Mouse (Mus musculus) lung, embryonic 16.5 days (tissue): ENCODE measurements around the gene Cep85l. TPM values are rescaled to one million over a fixed set of nuclear protein-coding genes. Genes with fewer than 3 reads are reported as not detected.
A peak's percentile ranks its signal among the peaks of the same experiment; 100 is the strongest.

Experiments used
- ATAC-seq: fragments of 200-750 bp; cut with Nextera tagmentation; 2 replicates; pipeline ENCODE4 v1.8.0; 2017; ENCODE audit warnings: low read depth, mild to moderate bottlenecking, moderate library complexity
- H3K27ac ChIP-seq: fragments of 300-500 bp; sonication (generic); 2 replicates; pipeline ENCODE4 v1.5.1; 2014; ENCODE audit warnings: mild to moderate bottlenecking, control low read depth, low read length
- H3K27me3 ChIP-seq: fragments of 300-500 bp; sonication (generic); 2 replicates; pipeline ENCODE4 v1.6.1; 2014; ENCODE audit warnings: low read depth, low read length, mixed read lengths; ENCODE audit not compliant: control insufficient read depth, insufficient read depth
- H3K36me3 ChIP-seq: fragments of 300-500 bp; sonication (generic); 2 replicates; pipeline ENCODE4 v1.6.1; 2014; ENCODE audit warnings: low read length; ENCODE audit not compliant: control insufficient read depth, insufficient read depth
- H3K4me1 ChIP-seq: fragments of 300-500 bp; sonication (generic); replicated peaks from 2 replicates; pipeline ENCODE4 v1.6.1; 2014; ENCODE audit warnings: low read length, mixed read lengths; ENCODE audit not compliant: control insufficient read depth, insufficient read depth
- H3K4me2 ChIP-seq: fragments of 300-500 bp; sonication (generic); 2 replicates; pipeline ENCODE4 v1.6.1; 2014; ENCODE audit warnings: low read depth, low read length, control low read depth
- H3K4me3 ChIP-seq: fragments of 300-500 bp; sonication (generic); 2 replicates; pipeline ENCODE4 v1.5.1; 2014; ENCODE audit warnings: mild to moderate bottlenecking, low read length, control low read depth
- H3K9ac ChIP-seq: fragments of 300-500 bp; sonication (generic); 2 replicates; pipeline ENCODE4 v1.6.1; 2014; ENCODE audit warnings: low read length, control low read depth
- H3K9me3 ChIP-seq: fragments of 300-500 bp; sonication (generic); 2 replicates; pipeline ENCODE4 v1.6.1; 2016; ENCODE audit warnings: low read length; ENCODE audit not compliant: control insufficient read depth
- WGBS: fragments of 180-500 bp; shearing (Covaris S2); extraction: QIAGEN DNeasy Blood & Tissue Kit; methylation state at CpG from one replicate; pipeline ENCODE4 v1.1.7; 2014; 5-methylcytosine and 5-hydroxymethylcytosine counted together
- polyA plus RNA-seq: library from polyadenylated mRNA; unstranded; fragments of >200 nt; fragmentation: Nextera tagmentation; extraction: Ambion mirVana; gene quantifications from 2 replicates; pipeline ENCODE4 v1.2.1, GENCODE M21; 2015

Gene Cep85l
- polyA plus RNA-seq, 1 experiment from 2014 or later, result 5.4 TPM

DNA sequence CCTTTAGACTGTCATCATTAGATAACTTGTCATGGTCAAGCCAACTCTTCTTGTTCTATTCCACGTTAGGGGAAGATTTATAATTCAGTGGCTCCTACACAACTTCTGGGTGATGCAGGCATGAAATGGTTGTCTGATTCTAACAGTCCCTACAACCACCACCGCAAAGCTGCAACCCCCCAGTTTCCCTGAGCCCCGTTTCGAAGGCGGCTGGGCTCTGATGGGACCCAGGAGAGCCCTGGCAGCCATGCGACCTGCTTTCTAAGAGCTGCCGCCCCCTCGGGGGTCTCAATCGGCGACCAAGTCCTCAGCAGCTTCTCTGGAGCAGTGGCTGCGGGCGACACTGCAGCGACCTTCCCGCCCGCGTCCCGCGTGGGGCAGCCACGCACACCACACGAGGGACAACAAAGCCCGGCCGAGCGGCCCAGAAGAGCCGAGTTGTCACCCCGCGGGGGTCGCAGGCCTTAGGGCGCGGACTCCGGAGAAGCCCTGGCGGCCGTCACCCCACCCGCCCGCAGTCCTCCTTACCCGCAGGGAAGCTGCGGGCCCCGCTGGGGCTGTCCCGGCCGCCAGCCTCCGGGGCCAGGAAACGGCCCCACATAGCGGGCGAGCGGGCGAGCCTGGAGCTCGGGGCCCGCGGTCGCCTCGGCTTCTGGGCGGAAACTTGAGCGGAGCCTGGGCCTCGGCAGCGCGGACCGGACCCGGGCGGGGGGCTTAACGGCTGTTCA is 602 bp downstream of the Cep85l start:
- no peaks in the 10 kb centered on the region for H3K9me3 ChIP-seq
- peak overlapping the region; percentile 91 for H3K9ac ChIP-seq
- H3K27me3 ChIP-seq, result no peaks in the 10 kb centered on the region
- ATAC-seq, result peak; percentile 93
- peaks cover 10% of the 10 kb centered on the region; the same call in 1 of the 2 replicates for H3K4me1 ChIP-seq
- H3K27ac ChIP-seq, result peak overlapping the region; percentile 96
- H3K4me3 ChIP-seq, result peak overlapping the region; percentile 77
- under 1% methylated on average over 51 of the region's 59 CpGs for WGBS
- peak overlapping the region; percentile 68 for H3K4me2 ChIP-seq
- no peaks in the 10 kb centered on the region for H3K36me3 ChIP-seq

DNA sequence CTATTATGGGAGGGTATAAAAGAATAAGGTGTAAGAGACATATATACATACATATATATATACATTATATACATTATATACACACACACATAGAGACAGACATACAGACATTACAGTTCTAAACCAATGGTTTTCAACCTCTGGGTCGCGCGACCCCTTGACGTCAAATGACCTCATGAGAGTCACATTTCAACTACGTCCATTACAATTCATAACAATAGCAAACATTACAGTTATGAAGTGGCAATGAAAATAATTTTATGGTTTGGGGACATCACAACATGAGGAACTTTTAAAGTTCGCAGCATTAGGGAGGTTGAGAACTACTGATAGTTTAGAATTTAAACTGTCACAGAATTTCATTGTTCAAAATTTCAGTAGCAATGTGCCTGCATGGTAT is 1.5 kb downstream of the Cep85l start:
- Histone ChIP-seq H3K9me3 (no peaks in the 10 kb centered on the region), H3K36me3 (no peaks in the 10 kb centered on the region), H3K27me3 (no peaks in the 10 kb centered on the region), H3K4me1 (peaks cover 10% of the 10 kb centered on the region; the same call in 1 of the 2 replicates), H3K9ac (peak overlapping the region; percentile 91), H3K4me2 (peak overlapping the region; percentile 68), H3K4me3 (peak overlapping the region; percentile 77), H3K27ac (no peak overlapping the region)
- no peak for ATAC-seq
- 60% methylated on average over 6 of the region's 6 CpGs for WGBS

DNA sequence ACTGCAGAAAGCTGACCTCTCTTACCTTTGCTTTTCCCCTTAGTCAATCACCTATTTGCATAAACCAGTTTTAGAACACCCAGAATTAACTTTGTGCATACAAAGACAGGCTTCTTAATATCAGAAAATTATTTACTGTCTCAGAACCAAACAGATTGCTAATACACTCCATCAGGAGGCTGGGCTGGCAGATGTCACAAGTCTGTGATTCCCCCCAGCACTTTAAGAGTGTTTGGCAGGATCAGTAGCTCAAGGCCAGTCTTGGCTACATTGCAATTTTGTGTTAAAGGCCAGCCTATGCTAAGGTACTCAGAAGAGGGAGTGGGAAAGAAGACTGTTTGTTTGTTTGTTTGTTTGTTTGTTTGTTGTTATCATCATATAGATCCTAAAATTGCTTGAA is 2.7 kb downstream of the Cep85l start:
- no peaks in the 10 kb centered on the region for H3K9me3 ChIP-seq
- H3K27me3 ChIP-seq, result no peaks in the 10 kb centered on the region
- H3K9ac ChIP-seq, result no peak overlapping the region
- peaks cover 10% of the 10 kb centered on the region; the same call in 1 of the 2 replicates for H3K4me1 ChIP-seq
- H3K4me3 ChIP-seq, result no peak overlapping the region
- no peaks in the 10 kb centered on the region for H3K36me3 ChIP-seq
- no peak for ATAC-seq
- peak overlapping the region; percentile 35 for H3K4me2 ChIP-seq
- H3K27ac ChIP-seq, result no peak overlapping the region

DNA sequence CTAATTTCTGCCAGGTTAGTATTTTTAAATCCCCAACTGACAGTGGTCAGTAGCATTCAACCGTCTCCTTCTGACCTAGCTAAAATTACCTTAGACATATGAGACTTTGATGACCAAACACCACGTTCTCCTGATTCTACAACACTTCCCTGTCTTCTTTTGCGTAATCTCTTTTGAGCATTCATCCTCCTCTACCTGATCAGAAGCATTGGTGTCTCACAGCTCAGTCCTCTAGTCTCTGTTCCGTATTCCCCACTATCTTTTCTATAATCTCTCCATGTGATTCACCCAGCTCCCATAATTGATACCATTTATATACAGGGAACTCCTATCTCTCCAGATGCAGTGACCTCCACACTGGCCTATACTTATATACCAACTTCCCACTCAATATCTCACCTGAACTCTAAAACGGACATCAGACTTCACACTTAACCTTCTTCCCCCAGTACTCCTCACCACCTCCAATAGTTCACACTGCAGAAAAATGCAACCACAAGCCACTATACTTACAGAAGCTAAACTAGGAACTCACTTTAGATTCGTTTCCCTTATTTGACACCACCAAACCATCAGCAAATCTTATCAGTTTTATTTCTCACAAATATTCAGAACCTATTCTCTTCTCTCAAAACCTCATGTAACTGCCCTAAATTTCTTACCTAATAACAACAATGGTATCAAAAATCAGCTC is 5.7 kb downstream of the Cep85l start:
- WGBS, result 89% methylated on average over 6 of the region's 6 CpGs
- H3K9me3 ChIP-seq, result peaks cover 13% of the 10 kb centered on the region
- ATAC-seq, result no peak
- H3K27ac ChIP-seq, result no peak overlapping the region
- H3K27me3 ChIP-seq, result no peaks in the 10 kb centered on the region
- no peak overlapping the region for H3K4me3 ChIP-seq
- H3K9ac ChIP-seq, result no peak overlapping the region
- H3K4me2 ChIP-seq, result no peak overlapping the region
- H3K4me1 ChIP-seq, result peaks cover 5% of the 10 kb centered on the region; the same call in 1 of the 2 replicates
- H3K36me3 ChIP-seq, result peaks cover 12% of the 10 kb centered on the region

DNA sequence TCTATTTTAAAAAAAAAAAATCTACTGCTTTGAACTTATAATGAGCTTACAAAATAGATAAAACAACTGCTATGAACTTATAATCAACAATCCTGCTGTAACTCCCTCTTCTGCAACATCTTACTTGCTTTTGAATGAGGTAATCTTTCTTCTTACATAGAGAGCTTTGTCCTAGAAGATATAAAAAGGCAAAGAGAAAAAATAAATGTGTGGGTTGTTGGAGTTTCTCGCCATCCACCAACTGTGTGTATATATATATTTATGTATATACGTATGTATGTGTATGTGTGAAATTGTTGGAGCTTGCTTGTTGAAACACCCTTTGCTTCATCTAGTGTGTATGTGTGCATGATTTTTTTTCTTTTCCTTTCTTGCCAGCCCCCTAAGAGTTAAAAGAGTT is 12.5 kb downstream of the Cep85l start:
- Histone ChIP-seq H3K9ac (no peak overlapping the region), H3K27ac (no peak overlapping the region), H3K4me2 (no peak overlapping the region), H3K27me3 (no peaks in the 10 kb centered on the region), H3K4me1 (peaks cover 3% of the 10 kb centered on the region; the same call in 1 of the 2 replicates), H3K36me3 (peaks cover 12% of the 10 kb centered on the region), H3K4me3 (no peak overlapping the region), H3K9me3 (peaks cover 16% of the 10 kb centered on the region)
- WGBS, result 82% methylated on average over 2 of the region's 2 CpGs
- ATAC-seq, result no peak

DNA sequence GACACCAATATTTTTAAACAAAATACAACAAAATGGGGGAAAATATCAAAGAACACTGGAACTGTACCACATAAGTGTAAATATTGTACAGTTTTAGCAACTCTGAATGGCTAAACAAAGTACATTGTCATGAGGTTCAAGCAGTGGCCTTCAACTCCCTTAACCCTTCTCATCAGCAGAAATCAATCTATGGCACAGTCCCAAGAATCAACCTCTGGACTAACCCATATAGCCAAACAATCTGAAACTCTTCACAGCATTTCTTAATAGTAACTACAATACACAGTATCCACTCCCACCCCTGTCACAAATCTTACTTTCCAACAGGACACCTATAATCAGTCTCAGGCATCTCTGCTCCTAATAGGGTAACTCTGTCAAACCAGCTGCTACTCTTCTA is 15.4 kb downstream of the Cep85l start:
- H3K36me3 ChIP-seq, result peaks cover 2% of the 10 kb centered on the region; the same call in 1 of the 2 replicates
- H3K4me1 ChIP-seq, result peaks cover 3% of the 10 kb centered on the region; the same call in 1 of the 2 replicates
- H3K9me3 ChIP-seq, result 0 out of 2 replicates have a peak, but pooled peaks cover 3% of the 10 kb centered on the region
- no peak overlapping the region for H3K4me3 ChIP-seq
- H3K27me3 ChIP-seq, result no peaks in the 10 kb centered on the region
- no peak overlapping the region for H3K9ac ChIP-seq
- ATAC-seq, result no peak
- H3K4me2 ChIP-seq, result no peak overlapping the region
- no peak overlapping the region for H3K27ac ChIP-seq

DNA sequence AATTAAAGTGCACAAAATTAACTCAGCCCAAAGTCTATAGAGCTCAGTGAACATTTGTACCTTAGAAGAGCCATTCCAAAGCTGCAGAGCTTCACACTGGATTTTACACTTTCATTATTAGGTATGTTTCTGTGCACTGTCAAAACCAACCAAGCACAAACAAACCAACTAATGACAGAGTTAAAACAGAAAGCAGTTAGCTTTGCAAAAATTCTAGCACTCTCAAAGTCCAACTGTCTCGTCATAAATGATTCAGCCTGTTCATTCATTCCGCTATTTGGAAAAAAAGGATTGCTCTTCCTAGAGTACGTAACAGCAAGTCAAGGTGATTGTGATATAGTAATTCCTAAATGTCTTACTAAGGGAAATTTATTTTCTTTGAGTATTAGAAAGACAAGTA is 20.7 kb downstream of the Cep85l start:
- Histone ChIP-seq H3K9me3 (0 out of 2 replicates have a peak, but pooled peaks cover 3% of the 10 kb centered on the region), H3K36me3 (peaks cover 10% of the 10 kb centered on the region), H3K27ac (no peak overlapping the region), H3K4me1 (no peaks in the 10 kb centered on the region), H3K4me2 (no peak overlapping the region), H3K9ac (no peak overlapping the region), H3K27me3 (no peaks in the 10 kb centered on the region), H3K4me3 (no peak overlapping the region)
- no peak for ATAC-seq
- WGBS, result 75% methylated on average over 3 of the region's 3 CpGs

DNA sequence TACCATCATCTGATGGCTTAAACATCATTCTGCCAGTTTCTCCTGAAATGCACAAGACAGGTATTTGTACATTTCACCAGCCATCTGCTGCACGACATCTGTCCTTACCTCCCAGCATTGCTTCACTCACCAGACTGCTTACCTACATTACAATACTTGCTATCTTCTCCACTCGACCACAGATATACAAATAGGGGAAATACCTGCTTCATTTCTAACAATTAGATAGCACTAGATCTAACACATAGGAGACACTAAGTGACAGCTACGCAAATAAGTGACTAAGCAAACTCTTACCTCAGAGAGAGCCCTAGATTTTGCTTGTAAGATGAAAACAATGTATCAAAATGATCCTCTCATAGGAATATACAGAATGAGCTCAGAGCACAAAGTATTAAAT is 26.1 kb downstream of the Cep85l start:
- Histone ChIP-seq H3K9ac (no peak overlapping the region), H3K4me1 (no peaks in the 10 kb centered on the region), H3K4me2 (no peak overlapping the region), H3K36me3 (peaks cover 7% of the 10 kb centered on the region), H3K4me3 (no peak overlapping the region), H3K27me3 (no peaks in the 10 kb centered on the region), H3K27ac (no peak overlapping the region), H3K9me3 (no peaks in the 10 kb centered on the region)
- WGBS, result 75% methylated on average over 3 of the region's 3 CpGs
- no peak for ATAC-seq

DNA sequence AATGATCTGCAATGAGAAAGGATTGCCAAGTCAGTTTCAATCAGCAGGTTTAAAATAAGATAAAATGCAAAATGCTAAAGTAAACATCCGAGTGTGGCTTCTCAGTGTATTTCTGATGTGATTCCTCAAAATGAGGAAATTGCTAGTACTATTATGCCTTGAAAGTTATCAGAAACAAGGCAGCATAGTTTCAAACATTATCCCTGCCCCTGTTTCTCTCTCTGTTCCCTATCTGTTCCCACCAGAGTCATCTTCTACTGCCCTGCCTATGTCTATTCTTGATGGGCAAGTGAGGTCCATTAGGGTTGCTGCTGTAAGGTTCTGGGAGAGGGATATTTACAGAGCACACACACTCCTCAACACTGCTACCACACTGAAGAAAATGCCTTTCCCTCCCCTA is 30.5 kb downstream of the Cep85l start:
- H3K4me1 ChIP-seq, result 0 out of 2 replicates have a peak, but pooled peaks cover 1% of the 10 kb centered on the region
- no peaks in the 10 kb centered on the region for H3K27me3 ChIP-seq
- no peaks in the 10 kb centered on the region for H3K9me3 ChIP-seq
- no peak overlapping the region for H3K9ac ChIP-seq
- no peak overlapping the region for H3K27ac ChIP-seq
- WGBS, result 67% methylated on average over 1 of the region's 1 CpGs
- H3K4me3 ChIP-seq, result no peak overlapping the region
- ATAC-seq, result no peak
- H3K4me2 ChIP-seq, result no peak overlapping the region
- H3K36me3 ChIP-seq, result no peaks in the 10 kb centered on the region
